Mouse (Mus musculus): Measurements from ENCODE around the gene Orai1.

DNA sequence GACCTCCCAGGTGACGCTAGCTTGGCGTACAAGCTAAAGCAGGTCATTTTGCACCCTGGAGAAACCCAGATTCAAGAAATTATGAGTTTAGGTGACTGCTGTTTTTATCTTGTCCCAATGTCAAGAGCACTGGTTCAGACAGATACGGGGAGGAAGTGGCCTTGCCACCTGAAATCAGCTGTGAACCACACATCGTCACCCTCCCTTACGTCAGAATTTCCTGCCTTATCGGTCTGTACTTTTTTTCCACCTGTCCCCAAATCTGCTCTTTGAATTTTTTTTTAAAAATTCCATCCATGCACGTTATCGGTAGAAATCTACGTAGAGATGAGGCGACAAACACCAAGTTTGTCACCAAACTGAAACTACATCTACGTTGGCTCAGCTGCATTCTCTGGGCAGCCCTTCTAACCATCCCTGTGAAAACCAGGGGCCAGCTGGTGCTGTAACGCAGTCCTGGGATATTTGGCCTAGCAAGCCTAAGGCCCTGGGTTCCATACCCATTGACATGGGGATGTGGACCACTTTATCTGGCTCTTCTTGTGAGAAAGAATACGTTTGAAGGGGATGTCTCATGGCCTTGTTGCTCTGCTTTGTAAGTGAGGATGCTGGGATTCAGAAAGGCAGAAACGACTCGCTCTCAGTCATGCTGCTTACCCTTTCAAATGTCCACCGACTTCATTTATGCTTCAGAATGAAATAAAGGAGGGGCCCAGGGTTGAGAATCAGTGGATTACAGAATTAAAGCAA lies 24.3 kb upstream of the Orai1 start:
- TF ChIP-seq CTCF (IDR thresholded peaks at IDR 0.05; ENCODE audit: extremely low read depth, insufficient read depth, low read length), result no peak
- no peak for TF ChIP-seq POLR2A (IDR thresholded peaks at IDR 0.05; ENCODE audit: extremely low read depth, insufficient read depth, low read length)

Data from cortical plate, adult 2 months (tissue).